Mouse (Mus musculus) E14TG2a.4 (cell line): ENCODE measurements around the gene Grin2a.

Experiments
- CTCF ChIP-seq: conservative IDR thresholded peaks from 2 replicates; pipeline ENCODE4 v1.5.1; 2014; ENCODE audit warnings: low read length
- NANOG ChIP-seq: IDR thresholded peaks from 2 replicates; pipeline ENCODE4 v1.6.1; 2014; ENCODE audit warnings: borderline replicate concordance, low read length, mixed read lengths

DNA sequence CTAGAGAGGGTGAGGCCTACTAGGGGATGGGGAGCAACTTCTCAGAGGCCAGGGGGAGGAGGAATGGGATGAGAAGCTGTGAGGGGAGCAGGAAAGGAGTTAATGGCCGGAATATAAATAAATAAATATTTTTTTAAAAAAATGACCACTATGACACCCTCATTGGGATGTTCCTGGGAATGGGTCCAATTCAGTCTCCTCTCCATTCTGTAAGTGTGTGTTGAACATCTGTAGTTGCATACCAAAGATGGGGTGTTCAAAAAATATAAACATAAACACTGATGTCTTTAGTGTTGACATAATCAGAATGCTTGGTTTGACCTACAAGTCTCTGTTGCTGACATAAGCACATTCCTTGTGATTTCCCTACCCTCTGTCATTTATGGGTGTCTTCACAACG lies 298.2 kb downstream of the Grin2a start:
- no peak for TF ChIP-seq CTCF
- no peak for TF ChIP-seq NANOG
